Mouse (Mus musculus) limb, embryonic 10.5 days (tissue): ENCODE data around the gene Kl. TPM values are rescaled to one million over a fixed set of nuclear protein-coding genes. Genes with fewer than 3 reads are reported as not detected.

Experiments used
- DNase-seq: peaks from one replicate; pipeline ENCODE4 v3.0.0-alpha.2; 2017; ENCODE audit warnings: low spot score
- H3K27ac ChIP-seq: fragments of 300-500 bp; sonication (generic); 2 replicates; pipeline ENCODE4 v1.5.1; 2016; ENCODE audit warnings: mild to moderate bottlenecking
- H3K27me3 ChIP-seq: fragments of 300-500 bp; sonication (generic); 2 replicates; pipeline ENCODE4 v1.6.1; 2016; ENCODE audit warnings: low read depth, mild to moderate bottlenecking; ENCODE audit not compliant: poor library complexity, severe bottlenecking
- H3K36me3 ChIP-seq: fragments of 300-500 bp; sonication (generic); 2 replicates; pipeline ENCODE4 v1.6.1; 2016; ENCODE audit warnings: mild to moderate bottlenecking, moderate library complexity
- H3K4me1 ChIP-seq: fragments of 300-500 bp; sonication (generic); 2 replicates; pipeline ENCODE4 v1.6.1; 2016
- H3K4me3 ChIP-seq: fragments of 300-500 bp; sonication (generic); 2 replicates; pipeline ENCODE4 v1.5.1; 2016; ENCODE audit warnings: mild to moderate bottlenecking, moderate library complexity
- H3K9me3 ChIP-seq: fragments of 300-500 bp; sonication (generic); replicated peaks from 2 replicates; pipeline ENCODE4 v1.6.1; 2016; ENCODE audit warnings: mild to moderate bottlenecking
- WGBS: fragments of 180-500 bp; shearing (Covaris S2); methylation state at CpG from one replicate; pipeline ENCODE4 v1.1.7; 2016; 5-methylcytosine and 5-hydroxymethylcytosine counted together
- polyA plus RNA-seq: library from polyadenylated mRNA; unstranded; fragments of >200 nt; fragmentation: Nextera tagmentation; extraction: Ambion mirVana; gene quantifications from 2 replicates; pipeline ENCODE4 v1.2.1, GENCODE M21; 2016

Kl gene
- polyA plus RNA-seq, result 0.04 TPM in 1 of 2 replicates, not detected in the other

DNA sequence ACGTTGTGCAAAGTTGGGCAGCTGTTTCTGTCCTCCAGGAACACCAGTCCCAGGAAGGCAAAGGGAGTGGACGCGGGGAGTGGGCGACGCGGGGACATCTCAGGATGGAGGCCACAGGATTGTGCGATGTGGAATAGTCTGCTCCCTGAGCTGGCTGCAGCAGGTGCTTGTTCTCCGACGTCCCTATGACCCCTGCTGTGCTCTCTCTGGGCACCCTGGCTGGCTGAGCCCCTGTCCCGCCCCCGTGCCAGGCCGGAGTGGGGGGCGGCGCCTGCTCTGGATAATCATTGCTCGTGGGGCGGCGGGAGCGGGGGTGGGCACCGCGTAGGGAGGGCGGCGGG is at the start of gene Kl:
Kl (plus strand) TSS at position 280 of the 341 bp plus-strand sequence.
- DNase-seq, result peak; percentile 41
- 4% methylated on average over 22 of the region's 22 CpGs for WGBS
- H3K4me1 ChIP-seq, result peaks cover 20% of the 10 kb centered on the region
- no peaks in the 10 kb centered on the region for H3K9me3 ChIP-seq
- H3K27ac ChIP-seq, result peak within 1 kb of the TSS; percentile 75
- H3K36me3 ChIP-seq, result no peaks in the 10 kb centered on the region
- peaks cover 57% of the 10 kb centered on the region for H3K27me3 ChIP-seq
- peak within 1 kb of the TSS; percentile 58 for H3K4me3 ChIP-seq

DNA sequence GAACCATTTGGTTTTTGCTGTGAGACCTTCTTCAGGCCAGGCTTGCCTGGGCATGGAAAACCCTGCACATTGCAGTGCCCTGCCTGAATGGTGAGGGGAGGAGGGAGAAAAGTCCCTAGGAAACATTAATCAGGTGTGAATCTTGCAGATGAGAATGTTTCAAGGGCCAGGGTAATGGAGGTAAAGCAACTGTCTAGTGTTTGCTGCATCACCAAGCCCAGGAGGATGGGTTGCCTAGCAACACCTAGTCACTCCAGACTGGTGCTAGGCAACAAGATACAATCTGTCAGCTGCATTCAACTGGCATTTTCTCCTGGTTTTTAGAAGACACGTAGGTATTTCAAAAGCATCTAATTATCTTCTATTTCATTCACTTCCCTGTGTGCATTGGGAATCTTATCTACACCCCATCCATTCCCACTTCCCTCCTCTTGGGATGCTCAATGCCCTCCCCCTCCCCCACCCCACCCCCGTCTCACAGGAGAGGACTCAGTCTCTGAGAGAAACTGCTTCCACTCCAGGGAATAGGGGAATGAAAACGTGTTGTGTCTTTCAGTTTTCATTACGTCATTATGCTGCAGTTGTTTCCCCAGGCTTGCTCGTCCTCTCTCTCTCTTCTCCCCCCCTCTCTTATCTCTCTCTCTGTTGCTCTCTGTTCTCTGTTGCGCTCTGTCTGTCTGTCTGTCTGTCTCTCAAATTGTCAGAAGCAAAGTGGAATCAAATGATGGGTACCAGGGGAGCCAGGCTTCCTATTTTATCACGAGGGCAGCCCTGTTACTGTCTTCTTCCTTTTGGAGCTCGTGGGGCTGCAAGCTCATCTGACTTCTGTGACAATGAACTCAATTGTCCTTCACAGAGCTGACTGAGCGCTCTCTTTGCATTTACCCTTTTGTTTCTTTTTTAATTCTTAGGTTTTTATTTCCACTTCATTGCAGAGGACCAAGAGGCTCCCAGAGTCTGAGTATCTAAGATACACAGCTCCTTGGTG is 46.1 kb upstream of the Kl start:
- Histone ChIP-seq H3K27me3 (no peaks in the 10 kb centered on the region), H3K4me1 (0 out of 2 replicates have a peak, but pooled peaks cover 4% of the 10 kb centered on the region), H3K9me3 (0 out of 2 replicates have a peak, but pooled peaks cover 3% of the 10 kb centered on the region), H3K36me3 (no peaks in the 10 kb centered on the region), H3K4me3 (no peak overlapping the region), H3K27ac (no peak overlapping the region)
- DNase-seq, result no peak
- WGBS, result 55% methylated on average over 9 of the region's 9 CpGs

DNA sequence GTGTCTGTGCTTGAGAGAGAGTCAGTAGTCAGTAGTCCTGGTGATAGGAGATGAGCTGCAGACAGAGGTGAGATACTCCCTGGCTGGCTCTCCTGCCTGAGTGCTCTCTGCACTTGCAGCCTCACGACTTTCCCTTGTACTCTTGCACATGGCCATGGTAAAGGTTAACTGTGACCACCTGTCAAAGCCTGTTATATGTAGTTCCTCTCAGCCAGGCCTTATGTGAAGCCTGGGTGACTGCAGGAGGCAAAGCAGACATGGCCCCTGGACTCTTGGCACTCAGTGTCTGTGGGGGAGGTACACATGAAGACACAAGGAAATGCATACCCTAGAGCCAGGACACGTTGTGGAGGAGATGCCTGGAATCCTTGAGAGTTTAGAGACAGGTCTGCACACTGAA is 40.3 kb upstream of the Kl start:
- WGBS, result 18% methylated on average over 2 of the region's 2 CpGs
- Histone ChIP-seq H3K27me3 (no peaks in the 10 kb centered on the region), H3K4me1 (peaks cover 17% of the 10 kb centered on the region), H3K4me3 (no peak overlapping the region), H3K9me3 (0 out of 2 replicates have a peak, but pooled peaks cover 3% of the 10 kb centered on the region), H3K36me3 (no peaks in the 10 kb centered on the region), H3K27ac (peak overlapping the region; percentile 71; the same call in 1 of the 2 replicates)
- no peak for DNase-seq

DNA sequence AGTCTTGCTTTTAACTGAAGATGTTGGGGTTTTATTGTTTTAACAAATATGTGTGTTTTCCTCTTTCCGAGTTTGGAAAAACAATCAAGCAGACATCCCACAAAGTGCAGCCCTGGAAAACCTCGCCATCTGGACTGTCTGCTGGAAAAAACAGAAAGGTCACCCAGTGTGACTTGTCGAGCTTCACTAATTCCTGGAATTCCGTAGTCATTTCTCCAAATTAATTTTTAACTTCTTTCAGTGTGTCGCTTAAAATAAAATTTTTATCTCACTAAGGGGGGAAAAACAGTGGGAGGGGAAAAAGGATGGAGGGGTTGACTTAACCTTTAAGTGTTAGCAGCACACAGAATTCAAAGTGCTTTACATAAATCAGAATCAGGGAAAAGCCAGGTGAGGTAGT is 39.8 kb upstream of the Kl start:
- Histone ChIP-seq H3K36me3 (no peaks in the 10 kb centered on the region), H3K9me3 (0 out of 2 replicates have a peak, but pooled peaks cover 3% of the 10 kb centered on the region), H3K27me3 (no peaks in the 10 kb centered on the region), H3K4me3 (no peak overlapping the region), H3K4me1 (peaks cover 17% of the 10 kb centered on the region), H3K27ac (peak overlapping the region; percentile 71; the same call in 1 of the 2 replicates)
- 47% methylated on average over 5 of the region's 5 CpGs for WGBS
- DNase-seq, result no peak

DNA sequence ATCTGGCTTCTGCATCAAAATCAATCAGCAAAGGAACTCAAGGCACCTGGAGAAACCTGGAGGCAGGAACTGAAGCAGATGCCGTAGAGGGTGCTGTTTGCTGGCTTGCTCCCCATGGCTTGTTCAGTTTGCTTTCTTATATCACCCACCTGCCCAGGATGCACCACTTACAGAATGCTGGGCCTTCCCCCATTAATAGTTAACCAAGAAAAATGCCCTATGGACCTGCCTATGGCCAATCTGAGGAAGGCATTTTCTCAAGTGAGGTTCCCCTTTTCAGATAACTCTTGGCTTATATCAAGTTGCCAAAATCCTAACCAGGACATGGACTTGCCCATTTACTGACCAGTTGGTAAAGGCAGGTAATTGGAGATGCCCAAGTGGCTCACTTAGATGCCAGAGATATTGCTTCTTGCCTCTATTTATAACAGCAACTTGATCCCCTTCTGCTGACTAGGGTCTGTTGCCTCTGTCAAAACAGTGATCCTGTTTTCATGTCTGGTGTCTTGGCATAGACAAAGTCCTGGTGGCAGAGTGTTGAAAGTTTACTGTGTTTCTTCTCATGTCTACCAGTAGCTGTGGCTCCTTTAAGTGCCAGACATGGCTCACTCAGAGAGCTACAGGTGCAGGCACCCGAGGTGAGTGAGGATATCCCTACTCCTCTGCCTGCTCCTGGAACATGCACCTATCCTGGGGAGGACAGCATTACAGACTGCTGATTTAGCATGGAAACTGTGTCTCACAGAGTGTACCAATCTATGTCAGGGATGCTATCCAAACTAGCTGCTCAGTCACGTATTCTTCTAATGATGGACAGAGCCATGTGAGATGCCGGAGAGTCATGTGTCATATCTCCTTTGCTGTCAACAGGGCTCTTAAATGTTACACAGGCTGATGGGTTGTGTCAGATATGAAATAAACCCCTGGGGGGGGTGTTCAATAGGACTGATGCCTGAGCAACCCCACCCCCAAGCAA is 37.0 kb upstream of the Kl start:
- 91% methylated on average over 4 of the region's 4 CpGs for WGBS
- Histone ChIP-seq H3K27ac (no peak overlapping the region), H3K4me3 (no peak overlapping the region), H3K9me3 (no peaks in the 10 kb centered on the region), H3K27me3 (no peaks in the 10 kb centered on the region), H3K4me1 (peaks cover 19% of the 10 kb centered on the region), H3K36me3 (no peaks in the 10 kb centered on the region)
- no peak for DNase-seq

DNA sequence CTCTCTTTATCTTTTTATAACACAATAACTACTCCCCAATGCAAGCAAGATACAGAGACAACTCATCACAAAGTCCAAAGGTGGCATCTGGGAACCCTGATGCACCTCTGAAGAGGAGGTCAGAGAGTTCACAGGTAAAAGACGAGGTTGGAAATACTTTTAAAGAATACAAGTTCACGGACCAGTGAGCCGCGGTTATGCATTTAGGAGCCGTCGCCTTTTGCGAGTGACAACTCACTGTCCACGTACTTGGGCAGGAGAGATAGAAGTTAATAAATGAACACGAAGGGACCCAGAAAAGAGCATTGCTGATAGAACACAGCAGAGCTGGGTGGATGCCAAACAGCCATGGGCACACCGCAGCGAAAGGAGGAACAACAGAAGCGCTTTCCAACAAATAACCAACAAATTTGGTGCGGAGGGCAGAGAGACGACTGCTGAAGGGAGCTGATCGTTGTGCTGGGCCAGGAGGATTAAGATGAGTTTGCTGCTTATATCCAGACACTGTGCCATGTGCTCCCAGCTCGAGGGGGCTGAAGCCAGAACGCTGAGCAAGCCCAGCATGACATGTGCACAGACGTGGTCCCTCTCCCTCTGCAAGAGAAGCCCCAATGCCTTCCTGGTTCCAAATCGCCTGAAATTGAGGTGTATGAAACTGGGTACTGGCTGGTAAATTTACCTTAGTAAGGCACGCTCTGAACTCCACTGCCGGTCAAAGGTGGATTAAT is 35.1 kb upstream of the Kl start:
- no peak for DNase-seq
- 88% methylated on average over 21 of the region's 21 CpGs for WGBS
- Histone ChIP-seq H3K9me3 (no peaks in the 10 kb centered on the region), H3K4me1 (peaks cover 16% of the 10 kb centered on the region), H3K36me3 (no peaks in the 10 kb centered on the region), H3K27me3 (no peaks in the 10 kb centered on the region), H3K27ac (no peak overlapping the region), H3K4me3 (no peak overlapping the region)

DNA sequence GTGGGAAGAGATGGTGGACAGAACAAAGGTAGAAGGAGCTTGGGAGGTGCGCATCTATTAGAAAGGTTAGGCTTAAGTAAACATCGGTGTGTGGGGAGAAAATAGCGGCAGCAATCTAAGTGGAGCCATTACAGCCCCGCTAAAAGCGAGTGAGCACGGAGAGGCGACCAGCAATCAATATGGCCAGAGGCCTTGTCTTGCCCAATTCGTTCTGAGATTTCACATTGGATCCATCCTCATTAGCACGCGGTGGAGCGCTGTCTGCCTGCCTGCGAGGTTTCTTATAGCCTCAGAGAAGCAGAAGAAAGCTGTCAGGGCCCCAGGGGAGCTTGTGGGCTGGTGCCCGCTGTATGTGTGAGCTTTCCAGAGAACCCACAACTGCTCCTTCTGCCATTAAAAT is 33.8 kb upstream of the Kl start:
- Histone ChIP-seq H3K27ac (no peak overlapping the region), H3K27me3 (no peaks in the 10 kb centered on the region), H3K36me3 (no peaks in the 10 kb centered on the region), H3K9me3 (no peaks in the 10 kb centered on the region), H3K4me3 (no peak overlapping the region), H3K4me1 (peaks cover 21% of the 10 kb centered on the region)
- DNase-seq, result no peak
- 89% methylated on average over 13 of the region's 13 CpGs for WGBS

DNA sequence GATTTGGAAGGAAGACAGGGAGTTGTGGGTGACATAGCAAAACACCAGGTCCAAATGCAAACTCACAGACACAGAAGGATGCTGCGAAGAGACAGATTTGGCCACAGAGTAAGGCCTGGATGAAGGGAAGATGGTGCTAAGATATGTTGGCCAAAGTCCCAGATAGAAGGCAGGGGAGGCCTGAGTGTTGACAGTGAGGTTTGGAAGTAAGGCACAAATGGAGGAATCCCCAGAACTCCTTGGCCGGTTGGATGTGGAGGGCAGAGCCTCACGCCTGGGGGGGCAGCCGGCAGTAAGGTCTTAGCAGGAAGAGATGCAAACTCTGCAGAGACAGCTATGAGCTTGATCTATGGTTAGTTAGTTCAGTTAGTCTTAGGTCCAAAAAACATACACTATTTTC is 33.1 kb upstream of the Kl start:
- no peaks in the 10 kb centered on the region for H3K36me3 ChIP-seq
- peaks cover 20% of the 10 kb centered on the region for H3K4me1 ChIP-seq
- H3K9me3 ChIP-seq, result no peaks in the 10 kb centered on the region
- no peak for DNase-seq
- no peak overlapping the region for H3K27ac ChIP-seq
- 88% methylated on average over 4 of the region's 4 CpGs for WGBS
- no peak overlapping the region for H3K4me3 ChIP-seq
- no peaks in the 10 kb centered on the region for H3K27me3 ChIP-seq

DNA sequence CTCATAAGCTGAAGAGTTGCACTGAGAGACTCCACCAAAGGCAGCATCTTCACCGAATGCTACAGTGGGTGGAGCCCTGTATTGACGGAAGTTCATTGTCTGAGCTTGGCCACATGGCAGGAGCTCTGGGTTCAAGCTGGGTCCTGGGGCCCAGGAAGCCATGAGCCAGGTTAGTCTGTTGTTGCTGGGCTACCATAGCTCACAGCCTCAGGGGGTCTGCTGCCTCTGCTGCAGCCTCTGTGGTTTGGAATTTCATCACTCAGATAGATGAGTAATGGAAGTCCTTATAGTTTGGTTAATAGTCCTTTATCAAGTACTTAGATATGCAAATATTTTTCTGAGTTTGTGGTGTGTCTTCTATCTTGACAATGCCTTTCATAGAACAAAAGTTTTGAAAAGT is 32.4 kb upstream of the Kl start:
- Histone ChIP-seq H3K36me3 (no peaks in the 10 kb centered on the region), H3K9me3 (no peaks in the 10 kb centered on the region), H3K27ac (no peak overlapping the region), H3K27me3 (no peaks in the 10 kb centered on the region), H3K4me3 (no peak overlapping the region), H3K4me1 (peaks cover 20% of the 10 kb centered on the region)
- whole genome bisulfite sequencing, result 82% methylated on average over 2 of the region's 2 CpGs
- peak; percentile 25 for DNase-seq

DNA sequence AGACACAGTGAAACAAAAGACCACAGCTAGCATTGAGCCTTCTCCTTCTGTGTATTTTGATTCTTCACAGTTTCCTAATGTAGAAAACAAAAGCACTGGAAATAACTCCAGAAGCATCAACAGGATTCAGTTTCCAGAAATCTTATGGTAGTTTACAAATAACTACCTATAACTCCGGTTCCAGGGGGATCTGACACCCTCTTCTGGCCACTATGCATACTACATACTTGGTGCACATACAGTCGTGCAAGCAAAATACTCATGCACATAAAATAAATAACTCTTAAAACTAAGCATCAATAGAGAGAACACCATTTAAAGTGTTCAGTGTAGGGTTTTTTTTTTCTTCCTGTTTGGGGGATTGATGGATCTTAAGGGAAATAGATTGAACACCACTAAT is 23.0 kb upstream of the Kl start:
- Histone ChIP-seq H3K27ac (no peak overlapping the region), H3K36me3 (no peaks in the 10 kb centered on the region), H3K4me1 (no peaks in the 10 kb centered on the region; the same call in 1 of the 2 replicates), H3K4me3 (no peak overlapping the region), H3K27me3 (no peaks in the 10 kb centered on the region), H3K9me3 (no peaks in the 10 kb centered on the region)
- no peak for DNase-seq
- WGBS, result 77% methylated on average over 2 of the region's 2 CpGs

DNA sequence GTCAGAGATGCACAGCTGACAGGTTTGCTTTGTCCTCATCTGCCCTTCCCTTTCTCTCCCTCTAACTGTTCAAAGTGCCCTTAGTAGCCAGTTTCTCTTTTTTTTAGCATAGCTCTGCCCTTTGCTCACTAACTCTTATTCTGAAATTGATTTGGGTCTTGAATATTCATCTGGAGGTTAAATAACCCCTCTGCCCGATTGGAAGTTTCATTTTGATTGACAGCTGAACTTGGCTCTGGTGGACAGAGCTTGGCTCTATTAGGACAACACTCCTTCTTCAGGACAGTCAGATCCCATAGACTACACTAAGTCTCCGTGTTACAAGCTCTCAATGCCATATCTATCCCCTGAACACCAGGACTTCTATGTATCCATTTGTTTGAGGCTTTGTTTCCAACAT is 19.8 kb upstream of the Kl start:
- H3K36me3 ChIP-seq, result no peaks in the 10 kb centered on the region
- H3K4me1 ChIP-seq, result peaks cover 10% of the 10 kb centered on the region
- H3K27ac ChIP-seq, result no peak overlapping the region
- no peaks in the 10 kb centered on the region for H3K9me3 ChIP-seq
- no peak for DNase-seq
- H3K4me3 ChIP-seq, result no peak overlapping the region
- H3K27me3 ChIP-seq, result no peaks in the 10 kb centered on the region
- WGBS, result 82% methylated on average over 2 of the region's 2 CpGs

DNA sequence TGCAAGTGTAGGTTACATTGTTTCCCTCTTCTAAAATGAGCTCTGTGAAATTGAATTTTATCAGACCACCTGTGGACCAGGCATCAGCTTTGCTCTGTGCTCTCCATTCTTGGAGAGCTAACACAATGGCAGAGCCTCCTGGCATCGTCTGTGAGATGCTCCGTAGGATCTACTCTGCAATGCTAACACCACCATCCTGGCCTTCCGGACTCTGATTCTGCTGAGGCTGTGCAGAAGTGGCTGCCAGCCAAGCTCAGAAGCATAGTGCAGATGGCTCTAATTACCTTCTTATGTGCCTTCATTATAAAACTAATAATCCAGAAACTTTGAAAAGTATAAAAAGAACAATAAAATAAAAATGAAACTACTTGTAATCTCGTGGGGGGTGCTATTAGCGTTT is 16.2 kb upstream of the Kl start:
- H3K27me3 ChIP-seq, result no peaks in the 10 kb centered on the region
- H3K4me1 ChIP-seq, result peaks cover 10% of the 10 kb centered on the region
- H3K27ac ChIP-seq, result no peak overlapping the region
- WGBS, result 62% methylated on average over 5 of the region's 5 CpGs
- H3K4me3 ChIP-seq, result no peak overlapping the region
- no peaks in the 10 kb centered on the region for H3K9me3 ChIP-seq
- no peaks in the 10 kb centered on the region for H3K36me3 ChIP-seq
- no peak for DNase-seq
